Mouse (Mus musculus) ES-E14 (cell line): ENCODE results near the gene Ulk4.

Experiments used
- CHD2 ChIP-seq: IDR thresholded peaks from 2 replicates; pipeline ENCODE4 v1.6.1; 2014; ENCODE audit warnings: mild to moderate bottlenecking, low read depth, low read length, inconsistent platforms
- ZC3H11A ChIP-seq: IDR thresholded peaks from 2 replicates; pipeline ENCODE4 v1.6.1; 2012; ENCODE audit warnings: low read depth, mild to moderate bottlenecking, inconsistent platforms, low read length, borderline replicate concordance
- ZNF384 ChIP-seq: IDR thresholded peaks from 2 replicates; pipeline ENCODE4 v1.6.1; 2012; ENCODE audit warnings: low read depth, low read length, inconsistent platforms

GRCm38 (mm10) chr9:121305456-121305855 lies 28.5 kb upstream of the Ulk4 start:
- TF ChIP-seq ZC3H11A (no peak), ZNF384 (no peak), CHD2 (no peak)
